Mouse (Mus musculus): ENCODE measurements around the gene Usb1.
"Not testable (repeated sequence)": the region's sequence is repeated elsewhere in the genome, so short reads cannot be mapped to it uniquely, and the experiment has no call there.

The Usb1 gene

GRCm38 (mm10) chr8:95376309-95376999, 44.4 kb downstream of the Usb1 start:
- DNase-seq = no peak

- DNase-seq = no peak
Measured at GRCm38 (mm10) chr8:95377101-95377500, 45.0 kb downstream of the Usb1 start.

GRCm38 (mm10) chr8:95377863-95378291, 45.8 kb downstream of the Usb1 start:
- no peak for DNase-seq

GRCm38 (mm10) chr8:95378928-95379327, 46.8 kb downstream of the Usb1 start:
- DNase-seq = not testable (repeated sequence)

- DNase-seq = no peak
Measured at GRCm38 (mm10) chr8:95380953-95381352, 48.9 kb downstream of the Usb1 start.

- no peak for DNase-seq
Measured at GRCm38 (mm10) chr8:95381595-95381994, 49.5 kb downstream of the Usb1 start.

- DNase-seq = no peak
Measured at GRCm38 (mm10) chr8:95384501-95384900, 52.4 kb downstream of the Usb1 start.

- no peak for DNase-seq
Measured at GRCm38 (mm10) chr8:95386037-95386436, 54.0 kb downstream of the Usb1 start.

- no peak for DNase-seq
Measured at GRCm38 (mm10) chr8:95387221-95387620, 55.1 kb downstream of the Usb1 start.

GRCm38 (mm10) chr8:95387936-95388335, 55.9 kb downstream of the Usb1 start:
- DNase-seq = no peak

GRCm38 (mm10) chr8:95390312-95390711, 58.2 kb downstream of the Usb1 start:
- DNase-seq = peak; percentile 50

- no peak for DNase-seq
Measured at GRCm38 (mm10) chr8:95391101-95391500, 59.0 kb downstream of the Usb1 start.

GRCm38 (mm10) chr8:95392604-95393003, 60.5 kb downstream of the Usb1 start:
- no peak for DNase-seq

- no peak for DNase-seq
Measured at GRCm38 (mm10) chr8:95395186-95395918, 63.3 kb downstream of the Usb1 start.

GRCm38 (mm10) chr8:95396752-95397151, 64.7 kb downstream of the Usb1 start:
- DNase-seq = no peak

Data from thymus, postnatal 14 days (tissue).